Mouse (Mus musculus): Measurements from ENCODE around the gene Abcf2. TPM values are rescaled to one million over a fixed set of nuclear protein-coding genes. Genes with fewer than 3 reads are reported as not detected.

Gene Abcf2
- polyA plus RNA-seq, 1 experiment, result 120 TPM

DNA sequence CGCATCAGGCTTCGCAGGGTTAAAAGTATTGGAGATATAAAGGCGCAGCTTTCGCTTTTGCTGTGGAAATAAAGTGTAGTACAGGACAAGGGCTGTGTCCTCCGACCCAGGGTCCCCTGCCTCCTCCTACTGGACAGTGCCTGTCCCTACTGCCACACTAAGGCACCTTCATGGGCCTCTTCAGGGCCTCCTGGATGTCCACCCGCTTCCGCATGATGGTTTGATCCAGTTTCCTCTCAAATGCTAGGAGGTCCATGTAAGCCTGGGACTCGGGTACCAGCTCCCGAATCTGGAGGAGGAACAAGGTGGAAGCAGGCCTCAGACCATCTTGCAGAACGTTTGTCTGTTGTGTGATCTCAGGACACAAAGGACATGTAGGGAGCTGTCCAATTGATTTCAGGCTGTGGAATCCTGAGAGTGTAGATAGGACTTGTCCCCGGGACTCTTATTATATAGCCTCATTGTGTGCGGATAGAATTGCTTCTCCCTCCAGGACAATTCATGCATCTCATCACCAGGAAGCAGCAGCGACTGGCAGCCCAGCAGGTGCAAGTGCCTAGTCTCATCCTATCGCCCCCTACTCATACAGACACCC lies 18.6 kb upstream of the Abcf2 start:
- no peak for TF ChIP-seq GATA1 (IDR thresholded peaks at IDR 0.05; ENCODE audit: low read length)

DNA sequence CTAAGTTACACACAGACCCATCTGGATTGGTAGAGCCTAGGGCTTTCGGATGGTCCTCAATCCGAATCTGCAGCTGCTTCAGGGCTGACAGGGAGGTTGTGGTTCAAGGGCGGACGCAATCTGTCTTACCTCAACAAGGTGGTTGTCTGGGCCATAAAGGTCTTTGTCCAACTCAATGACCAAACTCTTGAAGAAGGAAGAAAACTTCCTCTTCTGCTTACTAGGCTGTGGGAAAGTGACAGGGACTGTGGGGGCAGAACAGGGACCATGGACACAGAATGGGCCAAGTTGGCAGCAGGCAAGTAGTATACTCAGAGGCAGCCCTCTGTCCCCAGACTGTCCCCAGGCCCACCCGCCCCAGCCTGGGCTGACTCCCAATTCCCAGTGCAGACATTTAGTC lies 18.0 kb upstream of the Abcf2 start:
- no peak for TF ChIP-seq GATA1 (IDR thresholded peaks at IDR 0.05; ENCODE audit: low read length)

DNA sequence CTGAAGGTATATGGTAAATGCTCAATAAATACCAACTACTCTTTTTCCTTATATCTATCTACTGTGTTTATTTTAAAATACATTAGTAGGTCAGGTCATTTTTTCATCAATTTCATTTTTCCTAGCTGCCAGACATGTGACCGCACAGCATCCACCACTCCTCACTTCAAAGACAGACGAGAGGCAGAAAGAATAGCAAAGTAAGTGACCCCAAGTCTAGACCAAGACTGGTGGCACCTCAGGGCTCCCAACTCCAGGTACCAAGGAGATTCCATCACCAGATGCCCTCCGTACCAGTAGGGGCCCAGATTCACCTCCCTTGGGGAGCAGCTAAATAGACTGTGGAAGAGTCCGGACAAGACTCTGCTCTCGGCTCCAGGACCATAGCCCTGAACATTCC lies 17.1 kb upstream of the Abcf2 start:
- TF ChIP-seq GATA1 (IDR thresholded peaks at IDR 0.05; ENCODE audit: low read length), result no peak

DNA sequence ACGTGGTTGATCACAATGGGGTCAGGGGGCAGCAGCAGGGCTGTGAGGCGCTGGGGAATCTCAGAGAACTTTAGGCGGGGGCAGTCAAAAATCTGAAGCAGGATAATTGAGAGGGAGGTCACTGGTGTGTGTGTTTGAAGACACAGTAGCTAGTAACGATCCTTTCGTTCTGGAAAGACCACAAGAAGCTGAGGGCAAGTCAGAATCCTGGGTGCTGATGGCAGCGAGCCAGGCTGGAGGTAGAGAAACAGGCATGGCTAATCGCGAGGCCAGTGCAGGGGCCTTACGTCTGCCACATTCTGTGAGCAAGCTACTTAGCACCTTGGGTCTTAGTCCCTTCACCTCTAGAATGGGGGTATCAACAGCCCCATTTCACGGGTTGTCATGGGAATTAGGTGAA lies 16.7 kb upstream of the Abcf2 start:
- no peak for TF ChIP-seq GATA1 (IDR thresholded peaks at IDR 0.05; ENCODE audit: low read length)

DNA sequence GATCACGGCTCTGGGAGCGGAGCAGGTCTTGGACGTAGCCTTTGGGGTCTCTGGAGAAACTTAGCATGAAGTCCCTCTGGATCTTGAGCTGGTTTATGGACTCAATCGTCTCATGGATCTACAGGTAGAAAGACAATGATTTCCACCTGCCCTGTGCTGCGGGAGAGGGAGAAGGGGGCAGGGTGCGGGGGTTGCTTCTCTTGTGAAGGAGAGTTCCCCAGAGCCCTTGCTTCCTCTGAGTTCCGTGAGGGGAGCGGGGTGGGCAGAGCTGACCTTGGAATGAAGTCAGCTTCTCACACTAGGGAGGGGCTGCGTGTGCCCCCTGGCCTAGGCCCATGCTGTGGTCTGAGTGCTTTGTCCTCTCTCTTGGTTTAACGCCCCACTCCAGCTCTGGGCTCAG lies 16.0 kb upstream of the Abcf2 start:
- no peak for TF ChIP-seq GATA1 (IDR thresholded peaks at IDR 0.05; ENCODE audit: low read length)

DNA sequence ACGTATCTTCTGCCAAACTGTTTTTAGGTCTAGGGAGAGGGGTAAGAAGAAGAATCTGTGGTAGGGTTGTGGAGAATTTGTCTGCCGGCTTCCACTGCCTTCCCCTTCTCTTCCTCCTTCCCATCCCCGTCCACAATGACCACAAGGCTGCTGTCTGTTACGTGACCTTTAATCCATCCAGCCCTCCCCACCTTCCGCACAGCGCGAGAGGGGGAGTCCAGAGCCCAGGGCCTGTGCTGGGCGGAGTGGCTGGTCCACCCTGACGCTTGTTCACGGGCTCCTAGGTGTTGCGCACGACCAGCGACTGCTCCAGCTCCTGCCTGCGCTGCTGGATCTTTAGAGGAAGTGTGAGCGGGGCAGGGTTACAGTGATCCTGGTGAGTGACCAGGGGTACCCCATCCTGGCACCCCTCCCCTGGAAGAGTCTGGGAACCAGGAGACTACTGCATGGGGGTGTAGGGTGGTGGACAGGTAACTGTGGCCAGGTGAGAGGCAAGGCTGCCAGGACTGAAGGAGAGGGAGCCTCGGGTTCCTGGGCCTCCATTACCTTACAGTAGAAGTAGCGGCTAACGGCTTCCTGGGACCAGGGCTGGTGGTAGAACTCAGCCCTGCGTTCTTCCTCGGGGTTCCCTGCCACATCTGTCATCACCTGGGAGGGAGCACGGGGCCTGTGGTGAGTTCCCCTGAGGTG lies 15.3 kb upstream of the Abcf2 start:
- TF ChIP-seq GATA1 (IDR thresholded peaks at IDR 0.05; ENCODE audit: low read length), result no peak

DNA sequence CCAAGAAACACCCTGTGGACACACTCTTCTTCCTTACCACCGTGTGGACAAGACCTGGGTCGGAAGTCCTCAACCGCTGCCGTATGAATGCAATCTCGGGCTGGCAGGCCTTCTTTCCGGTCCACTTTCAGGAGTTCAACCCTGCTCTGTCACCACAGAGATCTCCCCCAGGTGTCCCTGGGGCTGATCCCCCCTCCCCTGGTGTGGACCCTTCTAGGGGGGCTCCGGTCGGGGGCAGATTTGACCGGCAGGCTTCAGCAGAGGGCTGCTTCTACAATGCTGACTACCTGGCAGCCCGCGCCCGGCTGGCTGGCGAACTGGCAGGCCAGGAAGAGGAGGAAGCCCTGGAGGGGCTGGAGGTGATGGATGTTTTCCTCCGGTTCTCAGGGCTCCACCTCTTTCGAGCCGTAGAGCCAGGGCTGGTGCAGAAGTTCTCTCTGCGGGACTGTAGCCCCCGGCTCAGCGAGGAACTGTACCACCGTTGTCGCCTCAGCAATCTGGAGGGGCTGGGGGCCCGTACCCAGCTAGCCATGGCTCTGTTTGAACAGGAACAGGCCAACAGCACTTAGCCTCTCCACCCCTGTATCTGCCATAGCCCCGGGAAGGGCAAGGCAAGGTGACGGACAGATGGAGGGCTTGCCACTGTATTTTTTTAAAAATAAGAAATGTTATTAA lies 14.7 kb upstream of the Abcf2 start:
- TF ChIP-seq GATA1 (IDR thresholded peaks at IDR 0.05; ENCODE audit: low read length), result no peak

DNA sequence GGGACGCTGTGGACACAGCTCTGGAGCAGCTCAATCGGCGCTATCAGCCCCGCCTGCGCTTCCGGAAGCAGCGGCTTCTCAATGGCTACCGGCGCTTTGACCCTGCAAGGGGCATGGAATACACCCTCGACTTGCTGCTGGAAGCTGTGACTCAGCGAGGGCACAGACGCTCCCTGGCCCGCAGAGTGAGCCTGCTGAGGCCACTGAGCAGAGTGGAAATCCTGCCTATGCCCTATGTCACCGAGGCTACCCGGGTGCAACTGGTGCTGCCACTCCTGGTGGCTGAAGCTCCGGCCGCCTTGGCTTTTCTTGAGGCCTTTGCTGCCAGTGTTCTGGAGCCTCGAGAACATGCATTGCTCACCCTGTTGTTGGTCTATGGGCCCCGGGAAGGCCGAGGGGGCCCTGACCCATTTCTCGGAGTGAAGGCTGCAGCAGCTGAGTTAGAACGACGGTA lies 14.0 kb upstream of the Abcf2 start:
- TF ChIP-seq GATA1 (IDR thresholded peaks at IDR 0.05; ENCODE audit: low read length), result no peak

DNA sequence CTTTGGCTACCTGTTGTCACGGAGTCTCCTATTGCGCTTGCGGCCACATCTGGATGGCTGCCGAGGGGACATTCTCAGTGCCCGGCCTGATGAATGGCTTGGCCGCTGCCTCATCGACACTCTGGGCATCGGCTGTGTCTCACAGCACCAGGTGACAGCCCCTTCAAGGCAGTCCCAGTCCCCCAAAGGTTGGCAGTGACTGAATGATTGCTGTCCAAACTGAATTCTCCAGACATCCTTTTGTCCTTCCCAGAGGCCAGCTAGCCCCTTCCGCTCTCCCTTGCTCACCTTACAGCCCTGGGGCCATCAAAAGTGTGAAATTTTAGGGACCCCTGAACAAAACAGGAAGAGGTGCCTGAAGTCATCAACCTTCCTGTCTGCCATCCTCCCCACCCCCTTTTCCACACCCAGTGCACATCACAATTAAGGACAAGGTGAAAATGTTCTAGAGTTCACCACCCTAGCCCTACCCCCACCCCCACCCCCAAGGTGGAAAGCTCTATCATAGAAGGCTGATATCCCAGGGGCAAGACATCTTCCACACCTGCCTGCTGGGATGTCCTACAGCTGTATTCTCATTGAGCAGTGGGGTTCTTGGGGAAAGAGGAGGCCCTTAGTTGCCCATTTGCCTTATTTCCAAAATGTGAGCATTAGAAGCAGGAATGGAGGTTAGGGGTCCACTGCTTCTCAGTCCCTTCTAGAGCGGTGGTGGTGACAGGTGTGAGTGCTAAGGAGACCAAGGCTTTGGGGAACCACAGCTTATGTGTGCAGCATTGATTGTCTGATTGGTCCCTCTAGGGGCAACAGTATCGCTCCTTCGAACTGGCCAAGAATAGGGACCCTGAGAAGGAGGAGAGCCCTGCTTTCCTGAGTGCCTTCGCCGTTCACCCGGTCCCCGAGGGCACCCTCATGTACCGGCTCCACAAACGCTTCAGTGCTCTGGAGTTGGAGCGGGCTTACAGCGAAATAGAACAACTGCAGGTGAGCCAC lies 12.5 kb upstream of the Abcf2 start:
- no peak for TF ChIP-seq GATA1 (IDR thresholded peaks at IDR 0.05; ENCODE audit: low read length)

DNA sequence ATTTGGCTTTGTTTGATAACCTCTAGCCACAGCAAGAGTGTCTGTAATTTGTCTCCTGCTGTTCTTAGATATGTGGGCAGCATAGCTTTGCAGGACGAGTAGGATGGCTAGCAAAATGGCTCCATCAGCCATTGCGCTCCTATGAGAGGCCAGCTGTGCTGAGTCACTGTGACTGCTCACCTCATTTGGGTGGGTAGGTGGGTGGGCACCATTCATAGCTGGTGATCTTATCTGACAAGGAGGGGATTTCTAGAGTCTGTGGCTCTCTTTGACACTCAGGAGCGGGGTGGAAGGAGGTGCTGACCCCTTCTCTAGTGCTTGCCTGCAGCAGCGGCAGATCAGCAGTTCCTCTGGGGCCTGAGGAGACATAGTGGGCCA lies 9.9 kb upstream of the Abcf2 start:
- no peak for TF ChIP-seq GATA1 (IDR thresholded peaks at IDR 0.05; ENCODE audit: low read length)

DNA sequence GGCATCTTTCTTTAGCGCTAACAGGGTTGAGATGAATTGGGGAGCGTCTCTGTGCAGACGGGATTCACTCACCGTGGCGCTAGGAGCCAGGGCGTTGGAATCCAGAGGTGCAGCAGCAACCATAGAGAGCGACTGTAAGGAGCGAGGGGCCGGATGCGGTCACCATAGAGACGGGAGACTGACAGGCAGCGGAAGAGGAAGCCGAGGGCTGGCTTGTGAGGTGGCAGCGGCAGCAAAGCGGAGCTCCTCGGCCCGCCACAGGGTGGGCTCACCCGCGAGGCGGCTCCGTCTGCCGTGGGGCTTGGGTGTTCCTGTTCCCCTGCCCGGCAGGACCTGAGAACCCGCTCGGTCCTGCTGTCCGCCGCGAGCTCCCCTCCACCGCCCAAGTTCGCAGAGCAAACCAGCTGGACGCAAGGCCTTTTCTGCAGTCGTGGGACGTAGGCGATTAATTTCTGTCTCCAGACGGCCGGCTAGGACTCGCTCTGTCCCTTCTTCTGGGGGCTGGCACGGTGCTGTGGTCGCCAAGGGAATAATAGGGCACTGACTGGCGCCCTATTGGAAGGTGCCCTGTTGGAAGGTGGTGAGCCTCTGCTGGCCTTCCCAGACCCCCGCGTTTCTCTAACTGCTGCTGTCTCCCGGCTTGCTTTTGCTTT lies 9.4 kb upstream of the Abcf2 start, which contains the start of gene Chpf2:
Gene Chpf2, plus strand, starts transcription at position 195 of the 653 bp plus-strand sequence.
- no peak for TF ChIP-seq GATA1 (IDR thresholded peaks at IDR 0.05; ENCODE audit: low read length)

DNA sequence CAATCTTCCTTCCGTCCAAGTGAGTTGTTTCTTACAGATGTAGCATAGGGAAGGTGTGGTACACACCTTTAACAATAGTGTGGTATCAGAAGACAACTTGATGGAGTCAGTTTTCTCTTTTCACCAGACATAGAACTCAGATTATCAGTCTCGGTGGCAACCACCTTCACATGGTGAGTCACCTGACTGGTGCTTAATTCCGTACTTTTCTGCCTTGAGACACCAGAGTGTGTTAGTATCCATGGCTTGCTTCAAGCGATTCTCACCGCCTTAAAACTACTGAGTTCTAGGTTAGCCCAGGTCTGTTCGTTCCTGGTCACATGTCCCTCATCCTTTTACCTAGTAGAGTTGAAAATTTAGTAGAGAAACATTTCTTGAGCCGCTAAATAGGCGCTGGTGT lies 8.8 kb upstream of the Abcf2 start:
- TF ChIP-seq GATA1 (IDR thresholded peaks at IDR 0.05; ENCODE audit: low read length), result no peak

DNA sequence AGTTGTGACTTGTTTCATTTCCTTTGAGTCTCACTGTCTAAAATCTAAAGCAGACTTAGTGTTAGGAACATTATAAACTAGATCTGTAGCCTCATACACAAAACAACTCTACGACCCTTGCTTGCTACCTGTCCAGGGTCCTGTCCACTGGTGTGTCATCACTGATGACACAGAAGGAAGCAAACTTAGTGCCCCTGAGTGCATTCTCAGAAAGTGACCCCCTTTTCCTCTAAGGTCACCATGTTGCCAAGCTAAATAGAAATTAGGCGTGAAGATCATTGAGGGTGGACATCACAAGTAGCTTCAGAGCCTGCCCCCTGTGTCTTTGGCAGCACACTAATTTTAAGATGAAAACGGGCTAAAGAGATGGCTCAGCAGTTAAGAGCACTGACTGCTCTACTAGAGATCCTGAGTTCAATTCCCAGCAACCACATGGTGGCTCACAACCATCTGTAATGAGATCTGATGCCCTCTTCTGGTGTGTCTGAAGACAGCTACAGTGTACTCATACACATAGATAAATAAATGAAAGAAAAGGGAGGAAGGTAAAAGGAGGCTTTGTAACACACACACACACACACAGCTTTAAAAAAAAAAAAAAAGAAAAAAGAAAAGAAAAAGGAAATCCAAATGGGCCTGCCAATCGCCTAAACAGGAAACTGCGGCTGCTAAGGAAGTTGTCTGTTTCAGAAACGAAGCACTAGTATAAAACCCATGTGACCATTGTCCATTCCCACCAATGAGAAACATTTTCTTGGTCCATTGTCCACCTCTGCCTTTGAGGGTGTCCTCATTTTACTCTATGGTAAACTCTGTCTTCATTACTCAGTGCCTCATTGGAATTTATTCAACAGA lies 1.1 kb upstream of the Abcf2 start:
- TF ChIP-seq GATA1 (IDR thresholded peaks at IDR 0.05; ENCODE audit: low read length), result no peak

DNA sequence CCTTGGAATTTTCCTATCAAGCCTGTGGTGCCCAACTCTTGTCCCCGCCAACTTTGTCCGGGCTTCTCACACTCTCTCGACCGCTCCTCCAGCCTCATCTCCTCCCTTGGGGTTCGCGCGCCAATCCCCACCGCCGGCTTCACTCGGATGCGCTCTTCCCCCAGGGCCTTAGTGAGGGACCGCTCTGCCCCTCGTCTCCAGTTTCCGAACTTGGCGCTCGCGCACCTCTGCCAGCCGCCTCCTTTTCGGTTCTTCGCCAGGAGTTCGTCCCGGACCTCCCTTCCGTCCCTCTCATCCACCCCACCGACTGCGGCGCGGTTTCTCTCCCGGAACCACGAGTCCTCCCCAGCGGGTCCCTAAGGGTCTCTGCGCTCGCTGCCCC lies 475 bp downstream of the Abcf2 start:
- TF ChIP-seq GATA1 (IDR thresholded peaks at IDR 0.05; ENCODE audit: low read length), result no peak

Data from G1E-ER4 (cell line).